Mouse (Mus musculus) forebrain, embryonic 14.5 days (tissue): Measurements from ENCODE around the gene Ncapd3. TPM values are rescaled to one million over a fixed set of nuclear protein-coding genes. Genes with fewer than 3 reads are reported as not detected.

Experiments used
- polyA plus RNA-seq: library from polyadenylated mRNA; unstranded; fragments of >200 nt; fragmentation: Nextera tagmentation; extraction: Ambion mirVana; gene quantifications from 2 replicates; pipeline ENCODE4 v1.2.1, GENCODE M21; 2014

Ncapd3 gene
- polyA plus RNA-seq, 1 experiment from 2014 or later = 23.9 TPM

Other genes starting within 250 kb of the Ncapd3 start
- gene Glb1l2, start 223.7 kb upstream of the Ncapd3 start, polyA plus RNA-seq = 2.3 and 2.9 TPM in 2 replicates
- not detected in 2 replicates for gene Glb1l3, start 169.3 kb upstream of the Ncapd3 start, polyA plus RNA-seq
- gene Gm1110, start 107.1 kb upstream of the Ncapd3 start, polyA plus RNA-seq = 0.67 and 0.70 TPM in 2 replicates
- gene Acad8, start 30.6 kb upstream of the Ncapd3 start, polyA plus RNA-seq = 34.4 and 43.3 TPM in 2 replicates
- 151 and 164 TPM in 2 replicates for gene Thyn1, start 30.5 kb upstream of the Ncapd3 start, polyA plus RNA-seq
- gene Vps26b, start 110 bp upstream of the Ncapd3 start, polyA plus RNA-seq = 77.9 and 84.4 TPM in 2 replicates
- gene Jam3, start 125.2 kb downstream of the Ncapd3 start, polyA plus RNA-seq = 66.6 and 72.1 TPM in 2 replicates